Mouse (Mus musculus) ES-Bruce4 (cell line): ENCODE measurements around the gene Dnajc12.

Experiments
- CTCF ChIP-seq: IDR thresholded peaks from one replicate; pipeline ENCODE4 v1.8.1; 2011; ENCODE audit warnings: low read depth, low read length
- POLR2A ChIP-seq: IDR thresholded peaks from one replicate; pipeline ENCODE4 v1.8.1; 2011; ENCODE audit warnings: low read length; ENCODE audit not compliant: insufficient read depth

- TF ChIP-seq CTCF (no peak), POLR2A (no peak)
Measured at GRCm38 (mm10) chr10:63429785-63430305, 47.6 kb downstream of the Dnajc12 start, which contains the start of gene Ctnna3.
